Mouse (Mus musculus): Measurements from ENCODE around the gene Slfn5. TPM values are rescaled to one million over a fixed set of nuclear protein-coding genes. Genes with fewer than 3 reads are reported as not detected.

Gene Slfn5
- total and polyA plus RNA-seq, 3 experiments = 0.07 to 0.17 (median 0.11) TPM

GRCm38 (mm10) chr11:82961743-82962142 is 10.6 kb downstream of the Slfn5 start:
- in situ Hi-C loops (cut with MboI; ENCODE audit: low pct_ligation_motif_present, low pct_unique_long_range_greater_than_20kb, low sequenced_read_pairs) = no loop called here
- no peak overlapping the region for H3K27ac ChIP-seq (ENCODE audit: insufficient read depth, low read depth)

DNA sequence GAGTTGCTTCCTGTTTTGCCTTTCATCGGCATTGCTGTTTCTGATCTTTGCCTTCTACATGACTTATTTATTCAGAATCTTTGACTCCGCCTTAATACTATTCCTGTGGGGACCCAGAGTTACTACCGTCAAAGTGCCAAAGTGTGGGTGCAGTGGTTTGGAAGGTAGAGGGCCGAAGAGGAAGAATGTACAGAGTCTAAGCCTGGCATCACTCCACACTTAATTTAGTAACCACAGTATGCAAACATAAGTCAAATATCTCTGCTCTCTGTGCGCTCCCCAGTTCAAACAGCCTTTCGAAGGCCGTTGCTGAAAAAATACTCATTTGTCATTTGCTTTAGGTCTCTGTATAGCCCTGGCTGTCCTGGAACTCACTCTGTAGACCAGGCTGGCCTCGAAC is 11.1 kb downstream of the Slfn5 start:
- in situ Hi-C loops (cut with MboI; ENCODE audit: low pct_ligation_motif_present, low pct_unique_long_range_greater_than_20kb, low sequenced_read_pairs) (no loop called here), dilution Hi-C loops (cut with MboI; ENCODE audit: extremely low pct_ligation_motif_present, extremely low pct_unique_long_range_greater_than_20kb, low sequenced_read_pairs) (no loop called here)
- Histone ChIP-seq H3K4me2 (ENCODE audit: insufficient read depth, low read depth, poor library complexity, severe bottlenecking) (peak overlapping the region; percentile 75), H3K4me1 (ENCODE audit: control insufficient read depth in 1 of 2, insufficient read depth in 2 of 2) (peaks cover 9 to 25% of the 10 kb centered on the region in 2 experiments), H3K27me3 (replicated peaks) (peaks cover 12% of the 10 kb centered on the region), H3K4me3 (replicated peaks in 1 of 3; ENCODE audit: low read depth in 2 of 3, low read length in 2 of 3, poor library complexity in 1 of 3) (no peak overlapping the region), H3K9ac (ENCODE audit: insufficient read depth, low read depth) (peak overlapping the region; percentile 5; the same call in 1 of the 2 replicates), H3K9me3 (replicated peaks; ENCODE audit: low read length) (no peaks in the 10 kb centered on the region), H3K79me2 (replicated peaks; ENCODE audit: control insufficient read depth, extremely low read depth, insufficient read depth, poor library complexity, severe bottlenecking) (no peaks in the 10 kb centered on the region), H3K36me3 (replicated peaks in 1 of 2; ENCODE audit: control insufficient read depth in 1 of 2, insufficient read depth in 1 of 2, low read length in 1 of 2) (no peaks in the 10 kb centered on the region), H3K27ac (ENCODE audit: insufficient read depth, low read depth) (no peak overlapping the region)
- TF ChIP-seq ZMIZ1 (IDR thresholded peaks at IDR 0.05; ENCODE audit: low read depth, low read length) (no peak), GABPA (IDR thresholded peaks at IDR 0.05; ENCODE audit: insufficient replicate concordance, low read depth, low read length) (no peak), PAX5 (IDR thresholded peaks at IDR 0.05; ENCODE audit: low read length) (no peak), JUN (IDR thresholded peaks at IDR 0.05; ENCODE audit: insufficient read depth, low read depth, low read length) (no peak), E2F4 (IDR thresholded peaks at IDR 0.05; ENCODE audit: insufficient replicate concordance, low read depth, low read length) (no peak), POLR2A (IDR thresholded peaks at IDR 0.05; ENCODE audit: low read depth, low read length) (no peak), BHLHE40 (IDR thresholded peaks at IDR 0.05; ENCODE audit: low read depth, low read length) (peak; percentile 20; the same call in 1 of the 2 replicates), SIN3A (IDR thresholded peaks at IDR 0.05; ENCODE audit: low read length) (no peak), POLR2AphosphoS2 (IDR thresholded peaks at IDR 0.05; ENCODE audit: low read depth, low read length) (no peak), MYC (IDR thresholded peaks at IDR 0.05; ENCODE audit: low read depth, low read length) (no peak), JUND (conservative IDR thresholded peaks at IDR 0.05; ENCODE audit: low read depth, low read length) (no peak), MXI1 (IDR thresholded peaks at IDR 0.05; ENCODE audit: low read depth, low read length) (no peak), SMC3 (IDR thresholded peaks at IDR 0.05; ENCODE audit: low read depth, low read length) (no peak), RAD21 (IDR thresholded peaks at IDR 0.05; ENCODE audit: low read depth, low read length) (no peak), CHD2 (IDR thresholded peaks at IDR 0.05; ENCODE audit: low read length) (no peak), IRF4 (IDR thresholded peaks at IDR 0.05; ENCODE audit: low read depth, low read length) (no peak), EP300 (IDR thresholded peaks at IDR 0.05; ENCODE audit: low read length) (peak; percentile 50), CHD1 (IDR thresholded peaks at IDR 0.05; ENCODE audit: low read depth, low read length) (no peak), USF1 (IDR thresholded peaks at IDR 0.05; ENCODE audit: low read depth, low read length) (no peak), MAZ (IDR thresholded peaks at IDR 0.05; ENCODE audit: low read depth, low read length) (no peak), ZC3H11A (IDR thresholded peaks at IDR 0.05; ENCODE audit: low read depth, low read length) (no peak), MAX (IDR thresholded peaks at IDR 0.05; ENCODE audit: low read length) (no peak), HCFC1 (IDR thresholded peaks at IDR 0.05; ENCODE audit: low read depth, low read length) (no peak), USF2 (conservative IDR thresholded peaks at IDR 0.05; ENCODE audit: low read depth, low read length) (no peak), MEF2A (IDR thresholded peaks at IDR 0.05; ENCODE audit: borderline replicate concordance, low read depth, low read length) (peak; percentile 53; the same call in 1 of the 2 replicates)
- peak; percentile 64 for DNase-seq (ENCODE audit: extremely low read depth)

More at GRCm38 (mm10) chr11:82961743-82962142, 10.6 kb downstream of the Slfn5 start:
- no peak for DNase-seq (ENCODE audit: extremely low read depth)
- Histone ChIP-seq H3K9me3 (replicated peaks; ENCODE audit: low read length) (no peaks in the 10 kb centered on the region), H3K79me2 (replicated peaks; ENCODE audit: control insufficient read depth, extremely low read depth, insufficient read depth, poor library complexity, severe bottlenecking) (no peaks in the 10 kb centered on the region), H3K4me1 (ENCODE audit: control insufficient read depth in 1 of 2, insufficient read depth in 2 of 2) (peaks cover 9 to 20% of the 10 kb centered on the region in 2 experiments), H3K27me3 (replicated peaks) (peaks cover 12% of the 10 kb centered on the region), H3K9ac (ENCODE audit: insufficient read depth, low read depth) (peak overlapping the region; percentile 5; the same call in 1 of the 2 replicates), H3K4me2 (ENCODE audit: insufficient read depth, low read depth, poor library complexity, severe bottlenecking) (peak overlapping the region; percentile 75), H3K4me3 (replicated peaks in 1 of 3; ENCODE audit: low read depth in 2 of 3, low read length in 2 of 3, poor library complexity in 1 of 3) (no peak overlapping the region), H3K36me3 (replicated peaks in 1 of 2; ENCODE audit: control insufficient read depth in 1 of 2, insufficient read depth in 1 of 2, low read length in 1 of 2) (no peaks in the 10 kb centered on the region)
- no peak for TF ChIP-seq ZC3H11A (IDR thresholded peaks at IDR 0.05; ENCODE audit: low read depth, low read length)
- dilution Hi-C loops (cut with MboI; ENCODE audit: extremely low pct_ligation_motif_present, extremely low pct_unique_long_range_greater_than_20kb, low sequenced_read_pairs) = no loop called here
